Mouse (Mus musculus) kidney, postnatal 4 days (tissue): Measurements from ENCODE around the gene Vps26c.

Experiments used
- DNase-seq, 2 experiments: peaks; one replicate each; pipeline ENCODE4 v3.0.0; 2021; ENCODE audit warnings: mixed read lengths in 2 of 2

The Vps26c gene

GRCm38 (mm10) chr16:94526344-94527151 lies at the start of gene Vps26c:
Gene Vps26c (minus strand): TSS chr16:94526830.
- peak; percentile 97 to 98 for DNase-seq

DNA sequence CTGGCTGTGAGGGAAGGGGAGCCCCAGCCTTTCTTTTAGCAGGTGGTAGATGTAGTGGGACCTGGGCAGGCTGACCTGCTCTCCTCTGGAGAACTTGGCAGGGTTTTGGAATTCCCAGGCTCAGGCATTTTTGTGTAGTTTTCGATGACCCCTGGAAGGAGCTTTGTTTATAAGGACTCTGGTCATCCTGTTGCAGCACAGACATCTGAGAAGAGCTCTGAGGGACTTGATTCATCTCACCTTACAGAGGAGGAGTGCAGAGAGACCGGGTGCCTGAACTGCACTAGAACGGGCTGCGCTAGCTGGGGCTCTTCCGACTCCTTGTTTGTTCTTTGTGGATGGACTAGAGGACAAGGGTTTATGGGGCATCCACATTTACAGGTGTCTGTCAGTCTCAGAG lies 49.1 kb upstream of the Vps26c start:
- no peak for DNase-seq

- no peak for DNase-seq
These were observed 48.1 kb upstream of the Vps26c start for GRCm38 (mm10) chr16:94574718-94575094.

GRCm38 (mm10) chr16:94574025-94574717 lies 47.5 kb upstream of the Vps26c start:
- no peak for DNase-seq

GRCm38 (mm10) chr16:94572422-94572821 lies 45.8 kb upstream of the Vps26c start:
- no peak for DNase-seq

DNA sequence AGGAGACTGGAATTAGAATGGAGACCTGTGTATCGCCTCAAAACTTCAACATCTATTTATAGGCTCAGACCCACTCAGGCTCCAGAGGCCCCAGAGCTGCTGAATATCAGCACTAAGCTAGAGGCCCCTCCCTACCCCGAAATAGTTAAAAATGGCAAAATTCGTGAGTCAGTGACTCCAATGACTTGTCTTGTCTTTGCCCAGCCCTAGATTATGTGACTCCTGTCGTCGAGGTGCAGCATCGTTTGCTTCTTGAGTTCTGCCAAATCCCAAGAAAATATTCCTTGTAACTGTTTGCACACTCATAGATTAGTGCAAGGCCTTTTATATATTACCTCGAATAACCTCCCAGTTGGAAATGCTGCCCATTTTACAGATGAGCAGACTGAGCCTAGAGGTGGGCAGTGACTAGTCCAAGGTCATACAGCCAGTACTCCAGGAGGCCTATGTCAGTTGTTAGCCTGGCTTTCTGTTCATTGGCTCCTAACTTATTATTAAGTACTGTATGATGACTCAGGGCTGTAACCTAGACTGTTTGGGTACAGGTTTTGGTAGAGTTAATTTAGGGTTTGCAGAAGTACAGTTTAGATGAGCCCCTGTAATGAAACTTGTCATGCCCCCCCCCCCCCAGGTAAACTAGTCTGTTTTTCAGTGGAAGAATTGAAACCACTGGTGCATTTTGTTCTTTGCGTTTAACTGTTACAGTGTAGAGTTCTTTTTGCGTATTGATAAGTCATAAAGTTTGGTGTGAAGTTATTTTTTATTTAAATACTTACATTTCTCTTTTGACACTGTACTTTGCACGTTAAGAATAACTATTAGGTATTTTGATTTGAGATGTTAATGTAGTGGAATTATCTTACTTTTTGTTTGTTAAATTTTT lies 44.7 kb upstream of the Vps26c start:
- no peak for DNase-seq

GRCm38 (mm10) chr16:94570361-94571041 lies 43.9 kb upstream of the Vps26c start:
- DNase-seq = peak; percentile 67 to 77

DNA sequence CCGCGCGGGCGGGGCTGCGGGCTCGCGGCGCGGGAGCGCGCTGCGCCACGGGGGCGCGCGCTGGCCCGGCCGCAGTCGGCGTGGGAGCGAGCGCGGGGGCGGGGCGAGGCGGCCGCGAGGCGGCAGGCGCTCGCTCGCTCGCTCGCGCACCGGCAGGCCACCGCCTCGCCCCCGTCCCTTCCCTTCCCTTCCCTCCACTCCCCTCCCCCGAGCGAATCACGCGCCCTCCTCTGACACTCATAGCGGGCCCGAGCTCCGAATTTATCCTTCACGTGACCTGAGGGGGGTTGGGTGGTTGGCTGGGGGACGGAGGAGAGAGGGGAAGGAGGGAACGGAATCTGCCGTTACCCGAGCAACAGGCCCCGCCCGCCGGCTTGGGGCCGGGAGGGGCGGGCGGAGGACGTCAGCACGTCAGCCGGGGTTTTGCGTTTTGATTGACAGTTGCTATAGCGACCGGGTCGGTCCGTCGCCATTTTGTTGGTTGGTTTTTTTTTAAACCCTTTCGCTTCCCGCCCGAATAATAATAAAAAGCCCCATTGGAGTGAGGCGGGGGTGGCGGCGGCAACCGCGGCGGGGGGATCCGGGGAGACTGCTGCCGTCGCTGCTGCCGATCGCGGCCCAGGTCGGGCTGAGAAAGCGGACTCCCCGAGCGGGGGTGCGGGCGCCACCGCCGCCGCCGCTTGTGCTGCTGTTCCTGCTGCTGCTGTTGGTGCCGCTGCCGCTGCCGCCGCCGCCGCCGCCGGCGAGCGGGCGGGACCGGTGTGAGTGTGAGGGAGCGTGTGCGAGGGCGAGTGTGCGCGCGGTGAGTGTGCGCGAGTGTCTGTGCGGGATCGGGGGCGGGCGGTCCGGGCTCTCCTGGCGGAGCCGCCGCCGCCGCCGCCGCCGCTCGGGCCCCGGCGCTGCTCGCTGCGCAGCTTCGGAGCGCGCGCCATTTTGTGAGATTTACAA lies 42.9 kb upstream of the Vps26c start, which contains the start of gene Dyrk1a:
Gene Dyrk1a (plus strand): TSS at position 782 of the 948 bp plus-strand sequence.
- peak; percentile 99 for DNase-seq

DNA sequence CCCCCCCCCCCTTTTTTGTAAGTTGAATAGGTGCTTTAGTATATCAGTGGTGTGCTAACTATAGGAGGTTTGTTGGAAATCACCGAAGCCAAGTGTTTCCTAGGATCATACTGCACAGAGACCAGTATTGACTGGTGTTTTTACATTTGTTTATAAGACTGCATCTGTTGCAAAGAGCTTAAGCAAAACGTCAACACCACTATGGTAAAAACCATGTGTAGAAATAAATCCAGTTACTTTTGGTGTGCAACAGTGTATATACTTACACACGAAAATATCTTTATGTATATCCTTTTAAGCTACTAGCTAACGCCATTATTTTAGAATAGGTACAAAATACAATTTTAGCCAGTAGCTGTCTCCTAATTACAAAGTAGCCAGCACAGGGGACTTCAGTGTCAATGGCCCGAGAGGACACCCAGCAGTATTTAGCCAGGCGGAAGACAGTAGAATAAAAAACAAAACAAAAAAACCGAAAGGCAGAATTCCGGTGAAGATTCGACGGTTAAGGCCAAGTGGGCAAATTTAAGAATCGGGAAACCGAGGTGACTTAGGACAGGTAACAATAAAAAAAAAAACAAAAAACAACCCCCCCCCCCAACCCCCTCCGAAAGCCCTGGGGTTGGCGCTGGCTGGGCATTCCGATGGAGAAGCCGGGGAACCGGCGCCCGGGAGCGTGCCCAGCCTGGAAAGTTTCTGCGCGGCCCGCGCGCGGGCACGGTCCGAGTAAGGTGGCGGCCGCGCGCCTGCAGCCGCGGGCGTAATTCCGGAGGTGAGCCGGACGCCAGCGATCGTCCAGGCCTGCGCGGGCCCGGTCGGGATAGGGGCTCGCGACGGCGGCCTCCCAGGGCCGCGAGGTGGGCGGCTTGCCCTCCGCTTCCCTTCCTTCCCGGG lies 42.0 kb upstream of the Vps26c start:
- no peak for DNase-seq

DNA sequence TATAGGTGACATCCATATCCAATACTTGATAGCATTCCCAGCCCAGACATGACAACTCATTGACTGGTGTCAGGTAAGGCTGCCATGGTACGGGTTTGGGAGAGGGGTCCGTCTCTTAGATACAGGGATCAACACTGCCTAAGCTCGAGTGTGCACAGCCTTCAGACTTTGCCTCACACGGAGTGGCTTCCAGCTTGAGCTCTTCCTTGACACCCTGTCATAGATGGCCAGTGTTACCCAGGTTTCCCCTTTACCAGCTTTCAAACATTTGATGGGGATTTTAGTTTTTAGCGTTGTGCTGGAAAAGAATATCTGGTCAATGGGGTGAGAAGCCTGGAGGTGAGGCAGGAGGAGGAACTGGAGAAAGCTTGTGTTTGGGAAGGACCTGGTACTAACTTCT lies 41.1 kb upstream of the Vps26c start:
- no peak for DNase-seq

DNA sequence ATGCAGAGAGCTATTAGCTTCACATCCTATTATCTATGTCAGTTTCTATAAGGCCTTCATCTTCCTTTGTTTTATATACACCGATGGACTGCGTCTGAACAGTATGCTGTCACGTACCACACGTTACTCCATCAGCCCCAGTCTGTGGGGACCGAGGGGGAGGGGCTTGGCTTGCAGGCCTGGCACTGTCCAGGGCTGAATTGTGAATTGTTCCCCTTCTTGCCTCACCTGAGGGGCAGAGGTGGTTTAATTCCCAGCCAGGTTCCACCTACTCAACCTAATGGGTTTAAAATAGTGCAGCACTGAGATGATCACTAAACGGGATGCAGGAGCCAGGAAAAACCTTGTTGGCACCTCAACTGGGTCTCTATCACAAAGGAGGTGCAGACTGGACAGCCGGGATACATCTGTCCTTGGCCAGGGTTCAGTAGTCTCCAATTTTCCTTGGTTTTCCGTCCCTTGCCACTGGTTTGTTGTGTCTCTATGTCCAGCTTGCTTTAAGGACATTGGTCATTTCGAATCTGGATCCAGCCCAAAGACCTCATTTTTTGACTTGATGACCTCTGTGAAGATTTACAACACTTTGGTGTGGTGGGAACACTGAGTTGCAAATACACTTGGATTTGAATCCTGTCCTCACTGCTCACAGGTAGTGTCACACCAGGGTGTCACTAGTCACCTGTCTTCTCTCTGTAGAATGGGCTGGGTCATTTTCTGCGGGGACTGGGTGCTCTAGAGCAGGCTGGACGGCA lies 40.4 kb upstream of the Vps26c start:
- no peak for DNase-seq

DNA sequence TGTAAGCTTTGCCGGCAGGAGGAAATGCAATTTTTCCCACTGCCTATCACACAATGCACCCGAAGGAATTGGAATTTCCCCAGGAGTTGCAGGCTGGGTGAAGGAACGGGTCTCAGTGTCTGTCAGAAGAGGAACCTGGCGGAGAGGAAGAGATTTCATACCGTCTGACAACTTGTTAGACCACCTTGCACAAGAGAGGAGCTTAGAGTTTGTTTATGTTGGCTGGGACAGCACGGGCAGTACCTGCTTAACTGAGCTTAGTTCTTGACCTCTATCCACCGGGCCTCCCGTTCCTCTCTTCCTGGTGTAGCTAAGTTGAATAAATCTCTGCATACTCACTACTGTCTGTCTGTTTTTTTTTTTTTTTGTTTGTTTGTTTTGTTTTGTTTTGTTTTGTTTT lies 39.5 kb upstream of the Vps26c start:
- DNase-seq = no peak

GRCm38 (mm10) chr16:94560618-94561017 lies 34.0 kb upstream of the Vps26c start:
- DNase-seq = no peak

DNA sequence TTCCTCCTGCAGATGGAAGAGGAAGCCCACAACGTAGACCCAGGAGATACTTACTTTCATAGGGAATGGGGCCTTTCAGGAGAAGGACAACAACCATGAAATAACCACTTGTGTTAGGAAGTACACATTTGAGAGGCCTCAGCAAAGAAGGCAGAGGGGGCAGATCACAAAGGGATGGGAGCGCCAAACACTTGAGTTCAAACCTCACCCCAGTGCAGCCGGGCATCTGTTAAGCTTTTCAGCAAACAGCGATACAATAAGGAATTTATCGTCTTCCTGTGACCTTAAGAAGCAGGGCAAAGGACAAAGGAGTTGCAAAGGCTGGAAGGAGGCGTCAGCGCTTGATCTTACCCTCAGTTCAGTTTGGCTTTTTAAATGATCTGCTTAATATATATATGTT lies 33.2 kb upstream of the Vps26c start:
- no peak for DNase-seq

- peak in 1 of 2 experiments; percentile 31 for DNase-seq
These were observed 32.7 kb upstream of the Vps26c start for GRCm38 (mm10) chr16:94559282-94559681.

DNA sequence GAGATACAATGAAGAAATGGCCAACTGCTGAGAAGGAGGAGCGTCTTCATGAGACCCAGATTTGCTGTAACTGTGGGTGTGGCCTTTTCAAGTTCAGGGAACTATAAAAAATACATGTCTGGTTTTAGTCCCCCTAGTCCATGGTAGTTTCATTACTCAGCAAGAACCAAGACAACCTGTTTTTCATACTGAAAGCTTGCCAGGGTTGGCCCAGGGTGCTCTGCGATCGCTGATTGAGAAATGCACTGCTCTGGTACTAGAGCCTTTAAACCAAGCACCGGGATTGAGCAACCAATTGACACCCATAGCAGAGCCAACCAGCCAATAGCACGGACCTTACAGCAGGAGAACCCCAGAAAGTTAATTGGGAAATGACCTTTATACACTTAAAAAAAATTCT lies 29.6 kb upstream of the Vps26c start:
- no peak for DNase-seq

DNA sequence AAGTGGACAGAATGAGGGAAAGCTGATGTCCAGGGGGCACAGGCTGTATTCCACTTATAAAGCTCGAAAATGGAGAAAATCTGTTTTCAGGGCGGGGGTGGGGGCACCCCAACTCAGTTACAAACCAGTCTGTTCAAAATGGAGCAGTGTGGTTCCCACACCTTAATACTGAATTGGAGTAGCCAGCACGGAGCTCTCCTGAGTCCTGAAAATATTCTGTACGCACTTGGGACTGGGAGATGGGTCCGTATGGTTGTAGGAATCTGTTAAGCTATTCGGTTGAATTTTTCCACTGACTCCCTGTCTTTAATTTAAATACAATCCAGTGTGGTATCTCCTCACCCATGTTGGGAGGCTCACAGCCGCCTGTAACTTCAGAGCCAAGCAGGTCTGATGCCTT lies 28.7 kb upstream of the Vps26c start:
- no peak for DNase-seq

DNA sequence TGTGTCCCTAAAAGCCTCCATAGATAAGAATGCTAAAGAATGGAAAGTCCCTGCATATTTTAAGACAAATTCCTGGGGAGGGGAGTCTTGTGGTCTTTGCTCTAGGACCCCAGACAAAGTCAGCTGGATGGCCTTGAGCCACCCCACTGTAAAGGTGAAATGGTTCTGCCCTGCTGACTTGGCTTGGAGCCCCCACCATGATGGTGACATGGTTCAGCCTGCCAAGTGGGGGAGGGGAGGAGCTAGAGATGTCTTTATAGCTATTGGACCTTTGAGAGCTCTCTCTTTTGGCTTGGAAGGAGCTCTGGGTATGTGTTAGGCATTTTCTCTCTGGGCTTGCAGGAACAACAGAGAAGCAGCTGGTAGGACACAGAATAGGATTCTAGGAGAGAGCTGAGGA lies 25.3 kb upstream of the Vps26c start:
- DNase-seq = peak in 1 of 2 experiments; percentile 42

DNA sequence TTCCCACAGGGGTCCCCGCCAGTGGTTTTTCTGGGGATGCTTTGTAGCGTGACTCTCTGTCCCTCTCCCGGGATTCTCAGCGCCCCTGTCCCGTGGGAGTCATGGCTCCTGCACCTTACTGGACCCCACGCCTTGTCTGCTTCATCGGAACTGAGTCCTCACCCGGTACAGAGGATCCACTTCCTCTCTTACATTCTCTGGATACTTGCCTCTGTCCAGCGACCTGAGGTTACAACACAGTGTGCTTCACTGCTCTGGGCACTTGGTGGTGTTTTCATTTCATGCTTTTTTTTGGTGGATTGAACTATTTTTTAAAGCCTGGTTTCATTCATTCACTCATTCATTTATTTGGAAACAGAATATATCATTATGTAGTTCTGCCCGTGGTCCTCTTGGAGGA lies 23.2 kb upstream of the Vps26c start:
- no peak for DNase-seq
